Mouse (Mus musculus) kidney, adult 2 months (tissue): ENCODE measurements around the gene Sit1.

ENCODE experiments used
- CTCF ChIP-seq: fragments of 200-500 bp; conservative IDR thresholded peaks from 2 replicates; pipeline ENCODE4 v1.5.1; 2011; ENCODE audit warnings: low read depth, mild to moderate bottlenecking, control low read depth, low read length, moderate library complexity, mixed read lengths; ENCODE audit not compliant: insufficient read depth, insufficient read length
- POLR2A ChIP-seq: fragments of 200-500 bp; IDR thresholded peaks from one replicate; pipeline ENCODE4 v1.6.1; 2011; ENCODE audit warnings: low read depth, low read length, control low read depth

DNA sequence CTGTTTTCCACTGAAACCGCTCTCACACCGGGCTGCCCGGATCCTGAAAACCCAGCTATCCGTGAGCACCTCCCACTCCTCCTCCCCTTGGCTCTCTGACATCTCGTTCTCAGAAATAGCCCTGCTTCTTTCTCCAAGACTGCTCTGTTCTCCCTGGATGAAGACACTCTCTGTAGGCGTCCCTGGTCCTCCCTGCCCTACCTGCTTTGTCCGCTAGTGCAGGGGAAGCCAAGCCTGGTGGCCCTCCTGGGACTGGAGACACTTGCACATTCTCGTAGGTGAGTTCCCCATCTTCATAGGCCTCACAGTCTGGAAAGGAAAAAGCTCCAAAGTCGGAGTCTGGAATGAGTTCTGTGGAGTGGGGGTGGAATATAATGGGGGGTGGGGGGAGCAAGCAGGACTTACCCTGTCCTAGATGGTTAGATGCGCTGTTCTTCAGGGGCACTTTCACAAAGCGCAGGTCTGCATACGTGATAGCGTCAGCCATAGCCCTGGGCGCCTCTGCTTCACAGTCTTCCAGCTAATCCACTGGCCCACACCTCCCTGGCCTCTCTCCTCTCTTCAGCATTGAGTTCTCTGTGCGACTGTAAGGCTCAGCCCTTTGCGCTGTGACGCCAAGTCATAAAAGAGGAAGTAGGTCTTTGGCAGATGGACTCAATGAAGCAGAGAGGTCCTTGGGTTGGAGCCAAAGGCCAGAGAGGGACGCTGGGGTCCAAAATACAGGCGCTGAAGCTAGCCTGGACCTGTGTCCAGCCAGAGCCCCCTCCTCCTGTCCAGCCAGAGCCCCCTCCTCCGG lies 29.3 kb downstream of the Sit1 start, which contains the start of gene Cd72:
- TF ChIP-seq CTCF (no peak), POLR2A (no peak)
